Mouse (Mus musculus) inflammation-experienced regulatory T-cells, adult 6 months (primary cell): ENCODE measurements around the gene Fkbp2. TPM values are rescaled to one million over a fixed set of nuclear protein-coding genes. Genes with fewer than 3 reads are reported as not detected.

Experiments used
- ATAC-seq: one replicate; pipeline ENCODE4 v1.8.0; 2017
- polyA plus RNA-seq, 3 experiments: library from polyadenylated mRNA; unstranded; fragments of 100-300 nt; shearing (Covaris generic); gene quantifications; one replicate each; pipeline ENCODE4 v1.2.1; 2017

Fkbp2 gene
- polyA plus RNA-seq, 3 experiments from 2014 or later = 44.0 to 102 (median 47.1) TPM

DNA sequence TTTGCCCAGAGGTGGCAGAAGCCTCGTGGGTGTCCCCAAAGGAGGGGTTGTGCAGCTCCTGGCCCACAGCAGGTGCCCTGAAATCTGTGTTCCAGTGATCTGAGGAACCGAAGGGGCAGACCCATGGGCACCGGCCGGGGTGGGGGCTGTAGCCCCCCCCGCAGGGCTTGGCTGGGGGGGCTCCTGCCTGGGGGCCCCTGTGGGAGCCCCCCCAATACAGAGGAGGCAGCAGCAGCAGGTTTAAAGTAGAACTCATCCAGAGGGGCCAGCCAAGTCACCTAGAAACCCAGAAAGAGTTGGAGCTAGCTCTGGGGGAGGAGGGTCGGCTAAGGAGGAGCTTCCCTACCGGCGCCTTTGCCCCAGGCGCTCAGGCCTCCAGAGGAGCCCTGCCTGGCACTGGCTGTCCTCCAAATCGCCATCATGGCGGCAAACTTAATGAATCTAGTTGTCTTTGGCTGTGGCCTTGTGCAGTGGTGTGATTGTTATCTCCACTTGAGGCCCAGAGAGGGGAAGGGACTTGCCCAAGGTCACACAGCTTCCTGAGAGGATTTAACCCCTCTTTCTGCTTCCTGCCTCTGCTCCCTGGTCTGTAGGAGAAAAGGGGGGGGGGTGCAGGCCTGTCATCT lies 9.7 kb downstream of the Fkbp2 start:
- no peak for ATAC-seq

DNA sequence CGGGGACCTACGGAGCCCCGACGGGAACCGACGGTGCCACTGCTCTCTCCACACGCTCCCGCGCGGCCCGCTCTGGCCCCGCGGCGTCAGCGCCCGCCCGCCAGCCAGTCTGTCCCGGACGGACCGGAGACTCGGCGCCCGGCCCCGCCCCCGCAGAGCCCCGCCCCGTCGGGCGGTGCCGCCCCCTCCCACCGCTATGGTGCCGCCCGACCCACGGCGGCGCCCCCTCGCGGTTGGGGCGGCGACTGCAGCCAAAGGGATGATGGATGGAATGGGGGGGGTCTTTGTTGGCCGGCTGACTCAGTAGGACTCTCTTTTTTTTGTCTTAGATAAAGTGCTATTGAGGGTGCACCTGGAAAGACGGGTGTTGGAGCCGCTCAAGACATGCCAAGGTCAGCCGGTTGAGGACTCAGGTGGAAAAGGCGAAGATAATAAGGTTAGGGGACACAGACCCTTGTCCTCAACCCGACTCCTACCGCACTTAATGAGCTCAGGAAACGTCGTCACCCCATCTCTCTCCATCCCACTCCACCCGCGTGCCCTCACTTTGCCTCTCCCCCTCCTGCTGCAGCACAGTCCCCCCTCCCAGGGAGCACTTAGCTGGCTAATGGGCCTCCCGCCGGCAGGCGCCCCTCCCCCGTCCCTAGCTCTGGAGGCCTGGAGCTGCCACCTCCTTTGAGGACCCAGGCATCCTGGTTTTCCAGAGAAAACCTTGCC lies 10.5 kb downstream of the Fkbp2 start:
- ATAC-seq = peak; percentile 49

DNA sequence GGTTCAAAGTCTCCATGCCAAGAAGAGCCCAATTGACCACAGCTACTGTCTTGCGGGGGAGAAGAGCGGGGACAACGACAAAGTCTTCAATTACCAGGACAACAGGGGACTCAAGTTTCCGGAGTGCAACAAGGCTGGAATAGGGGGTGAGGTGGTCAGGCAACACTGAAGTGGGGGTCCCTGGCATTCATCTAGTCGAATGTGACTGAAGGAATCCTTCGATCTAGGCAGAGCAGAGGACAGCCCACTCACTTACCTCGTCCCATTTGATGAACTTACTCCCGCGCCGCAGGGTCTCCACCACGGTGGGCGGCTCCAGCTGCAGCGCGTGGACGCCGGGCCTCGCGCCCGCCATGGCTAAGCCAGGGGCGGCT lies 11.0 kb downstream of the Fkbp2 start:
- peak; percentile 4 for ATAC-seq

DNA sequence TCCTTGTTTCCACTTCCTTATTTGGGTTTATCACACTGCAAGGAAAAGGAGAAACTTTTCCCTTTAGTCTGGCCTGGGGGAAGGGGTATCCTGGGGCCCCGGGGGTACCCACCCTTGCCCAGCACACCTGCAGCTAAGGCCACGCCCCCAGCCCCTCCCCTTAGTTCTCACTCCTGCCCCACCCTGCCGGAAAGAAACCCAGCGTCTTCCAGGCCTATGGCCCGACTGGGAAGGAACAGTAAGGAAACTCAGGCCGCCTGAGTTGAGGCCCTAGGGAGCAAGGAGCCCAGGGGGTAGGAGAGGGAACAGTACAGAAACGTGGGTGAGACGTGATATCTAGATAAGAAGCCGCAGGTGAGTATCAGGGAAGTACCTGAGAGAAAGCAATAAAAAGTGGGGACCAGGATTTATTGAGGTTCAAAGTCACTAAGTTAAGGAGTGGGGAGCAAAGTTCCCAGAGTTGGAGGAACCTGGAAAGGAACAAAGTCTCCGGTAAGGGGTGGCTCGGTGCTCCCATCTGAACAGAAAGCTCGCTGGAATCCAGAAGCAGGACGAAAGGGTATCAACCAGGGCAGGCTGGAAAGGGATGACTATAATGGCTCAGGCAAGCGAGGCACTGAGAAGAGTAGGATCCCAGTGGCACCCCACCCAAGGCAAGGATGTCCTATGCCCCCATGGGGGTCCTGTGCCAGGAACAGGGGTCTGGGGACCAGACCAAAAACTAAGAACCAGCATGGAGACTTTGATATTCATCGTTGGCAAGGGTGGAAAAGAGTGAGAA lies 11.6 kb downstream of the Fkbp2 start:
- no peak for ATAC-seq

DNA sequence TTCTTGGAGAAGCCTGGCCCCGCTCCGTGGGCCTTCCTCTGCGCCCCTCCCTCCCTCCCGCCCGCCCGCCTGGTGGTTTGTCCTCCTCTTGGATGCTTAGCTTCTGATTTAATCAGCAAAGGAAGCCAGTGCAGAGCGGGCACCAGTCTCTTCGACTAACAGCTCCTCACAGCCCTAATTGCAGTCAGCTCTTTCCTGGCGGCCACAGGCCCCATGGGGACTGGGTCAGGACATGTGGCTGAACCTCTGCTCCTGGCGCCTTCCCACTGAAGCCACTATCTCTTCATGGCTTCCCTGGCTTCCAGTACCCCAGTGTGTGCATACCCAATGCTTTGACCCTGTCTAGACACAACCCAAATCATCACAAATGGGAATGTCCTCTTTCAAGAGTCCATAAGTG lies 23.8 kb downstream of the Fkbp2 start:
- no peak for ATAC-seq

DNA sequence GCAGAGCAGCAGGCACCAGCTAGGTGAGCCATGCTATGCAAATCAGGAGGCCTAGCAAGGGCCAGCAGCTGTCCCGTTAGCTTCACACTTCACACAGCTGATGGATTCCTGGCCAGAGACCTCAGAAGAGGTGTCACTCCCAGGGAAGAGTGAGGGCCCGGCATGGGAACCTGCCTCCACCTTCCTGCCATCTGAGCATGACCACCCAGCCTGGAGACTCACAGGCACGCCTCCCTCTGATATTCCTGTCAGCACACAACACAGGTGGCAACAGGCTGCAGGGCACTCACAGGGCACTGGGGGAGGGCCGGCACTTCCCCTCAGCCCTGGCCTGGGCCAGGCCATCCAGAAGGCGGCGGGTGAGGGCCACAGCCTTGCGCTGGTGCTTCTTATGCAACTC lies 24.9 kb downstream of the Fkbp2 start:
- no peak for ATAC-seq

DNA sequence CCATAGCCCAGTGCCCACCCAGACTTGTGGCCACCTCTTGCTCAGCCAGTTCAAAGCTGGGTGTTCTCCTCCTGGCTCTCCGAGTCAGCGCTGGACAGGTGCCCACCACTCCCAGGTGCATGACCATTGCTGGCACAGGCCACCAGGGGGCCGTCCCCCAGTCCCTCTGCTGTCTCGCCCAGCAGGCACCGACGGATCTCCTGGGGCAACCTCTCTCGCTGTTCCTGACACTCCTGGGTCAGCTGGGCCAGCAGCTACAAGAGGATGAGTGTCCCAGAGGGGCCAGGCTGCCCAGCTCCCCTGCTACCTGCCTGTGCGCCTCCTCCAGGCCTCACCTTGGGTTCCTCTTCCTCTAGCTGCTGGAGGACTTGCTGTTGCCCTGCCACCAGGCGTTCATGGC lies 26.3 kb downstream of the Fkbp2 start:
- no peak for ATAC-seq

DNA sequence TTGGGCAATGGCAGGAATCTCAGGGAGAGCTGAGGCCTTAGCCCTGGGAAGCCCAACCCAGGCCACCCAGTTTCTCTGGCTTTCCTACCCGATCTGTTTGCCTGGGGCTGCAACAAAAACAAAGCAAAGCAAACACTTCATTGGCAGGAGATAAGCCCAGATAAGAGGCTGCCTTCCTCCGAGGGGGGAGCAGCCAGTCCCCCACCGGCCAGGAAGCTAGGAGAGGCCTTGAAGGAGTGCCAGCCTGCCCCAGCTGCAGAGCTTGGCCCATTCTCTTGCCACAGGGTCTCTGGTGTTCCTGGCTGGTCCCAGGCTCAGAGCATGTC lies 27.6 kb downstream of the Fkbp2 start:
- ATAC-seq = no peak

DNA sequence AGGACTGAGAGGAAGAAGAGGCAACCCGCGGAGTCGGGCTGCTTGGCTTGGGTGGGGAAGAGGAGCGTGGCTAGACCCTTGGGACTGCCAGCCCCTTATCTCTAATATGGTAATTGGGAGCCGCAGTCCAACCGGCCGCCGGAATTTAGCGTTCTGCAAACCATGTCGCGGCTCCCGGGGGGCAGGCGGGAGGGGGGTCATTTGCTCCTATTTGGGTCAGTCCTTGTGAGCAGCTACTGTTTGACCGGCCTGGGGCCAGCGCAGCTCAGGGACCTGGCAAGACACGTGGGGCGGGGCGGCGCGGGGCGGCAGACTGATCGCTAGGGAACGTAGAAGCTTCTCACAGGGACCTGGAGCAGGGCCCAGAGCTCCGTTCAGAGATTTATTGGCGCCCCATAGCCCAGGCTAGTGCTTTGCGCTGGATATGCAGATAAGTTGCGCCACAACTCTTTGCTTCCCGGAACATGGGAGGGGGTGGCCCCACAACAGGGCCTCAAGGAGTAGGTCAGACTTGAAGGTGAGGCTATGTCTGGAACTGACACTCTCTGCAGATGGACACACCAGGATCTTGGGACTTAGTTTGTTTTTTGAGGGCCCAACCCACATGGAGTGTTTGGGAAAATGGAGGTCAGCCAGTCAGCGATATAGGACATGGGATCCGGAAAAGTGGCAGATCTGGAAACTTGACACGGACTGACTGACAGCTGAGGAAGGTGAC lies 28.1 kb downstream of the Fkbp2 start:
- peak; percentile 19 for ATAC-seq

DNA sequence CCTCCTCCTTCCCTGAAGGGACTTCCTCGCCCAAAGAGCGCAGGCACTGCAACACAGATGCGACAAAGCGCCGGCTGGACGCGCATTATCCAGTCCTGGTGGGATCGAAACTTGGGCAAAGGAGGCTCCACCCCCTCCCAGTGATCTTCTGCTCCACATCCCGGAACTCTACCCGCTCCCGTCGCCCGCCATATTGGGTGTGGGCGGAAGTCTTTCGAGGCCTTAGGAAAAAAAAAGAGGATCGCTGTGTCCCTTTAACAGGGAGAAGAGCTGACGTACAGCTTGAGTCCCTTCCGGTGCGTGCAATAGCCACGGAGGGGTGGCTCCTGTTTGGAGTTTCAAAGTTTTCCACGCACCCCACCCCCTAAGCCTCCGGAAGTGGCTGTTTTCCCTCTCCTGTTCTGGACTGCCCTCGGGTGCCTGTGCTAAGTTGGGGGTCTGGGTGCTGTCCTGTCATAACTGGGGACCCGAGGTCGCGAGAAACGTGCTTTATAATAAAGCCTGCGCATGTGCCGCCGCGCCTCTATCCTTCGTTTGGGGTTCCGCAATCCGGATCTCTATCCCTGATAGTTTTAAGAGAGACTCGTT lies 28.8 kb downstream of the Fkbp2 start:
- peak; percentile 60 for ATAC-seq

DNA sequence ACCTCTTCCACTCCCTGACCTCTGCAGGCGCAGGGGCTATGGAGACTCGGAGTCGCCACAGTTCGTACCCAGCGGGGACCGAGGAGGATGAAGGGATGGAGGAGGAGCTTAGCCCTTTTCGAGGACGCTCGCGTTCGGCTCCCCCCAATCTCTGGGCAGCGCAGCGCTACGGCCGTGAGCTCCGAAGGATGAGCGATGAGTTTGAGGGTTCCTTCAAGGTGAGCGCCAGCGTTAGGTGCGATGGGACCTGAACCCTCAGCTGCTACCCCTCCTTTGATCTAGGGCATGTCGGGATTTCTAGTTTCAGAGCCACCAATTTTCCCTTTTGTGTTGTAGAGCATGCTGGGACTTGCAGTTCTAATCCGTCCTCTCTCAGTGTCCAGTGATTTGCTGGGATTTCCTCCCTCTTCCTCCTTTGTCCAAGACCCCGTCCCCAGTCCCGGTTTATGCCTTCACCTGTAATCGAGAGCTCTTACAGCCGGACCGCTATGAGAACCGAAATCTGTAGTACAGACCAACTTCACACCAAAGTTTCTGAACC lies 29.6 kb downstream of the Fkbp2 start:
- peak; percentile 36 for ATAC-seq

DNA sequence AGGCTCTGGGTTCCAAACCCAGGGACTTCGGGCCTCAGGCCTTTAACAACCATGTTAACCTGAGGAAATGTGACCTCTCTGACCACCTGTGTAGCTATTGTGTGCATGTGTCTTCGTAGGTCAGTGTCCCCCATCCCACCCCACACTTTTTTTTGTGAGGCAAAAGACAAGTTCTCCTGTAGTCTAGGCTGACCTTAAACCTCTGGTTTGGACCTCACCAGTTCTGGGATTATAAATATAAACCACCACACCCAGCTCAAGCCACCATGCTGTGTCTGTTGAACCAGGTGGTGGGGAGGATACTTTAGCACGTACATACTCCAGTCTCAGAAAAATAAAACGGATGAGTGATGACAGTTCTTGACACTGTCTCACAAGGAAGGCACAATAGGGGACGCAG lies 30.4 kb downstream of the Fkbp2 start:
- no peak for ATAC-seq

DNA sequence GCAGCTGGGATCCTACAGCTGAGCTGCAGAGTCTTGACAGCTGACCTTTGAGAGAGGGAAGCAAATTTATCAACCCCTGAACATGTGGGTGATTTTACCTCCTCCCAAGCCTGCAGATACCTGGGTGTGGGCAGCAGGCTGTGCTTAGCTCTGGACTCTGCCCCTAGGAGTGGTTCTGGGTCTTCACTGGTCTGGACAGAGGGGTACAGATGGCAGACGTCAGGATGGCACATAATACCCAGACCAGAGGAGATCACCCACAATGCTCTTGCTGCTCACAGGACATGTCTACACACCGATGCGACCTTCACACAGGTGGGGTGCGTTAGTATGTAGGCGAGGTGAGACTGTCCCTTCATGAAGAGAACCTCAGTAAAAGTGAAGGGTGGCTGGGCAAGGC lies 30.8 kb downstream of the Fkbp2 start:
- no peak for ATAC-seq

DNA sequence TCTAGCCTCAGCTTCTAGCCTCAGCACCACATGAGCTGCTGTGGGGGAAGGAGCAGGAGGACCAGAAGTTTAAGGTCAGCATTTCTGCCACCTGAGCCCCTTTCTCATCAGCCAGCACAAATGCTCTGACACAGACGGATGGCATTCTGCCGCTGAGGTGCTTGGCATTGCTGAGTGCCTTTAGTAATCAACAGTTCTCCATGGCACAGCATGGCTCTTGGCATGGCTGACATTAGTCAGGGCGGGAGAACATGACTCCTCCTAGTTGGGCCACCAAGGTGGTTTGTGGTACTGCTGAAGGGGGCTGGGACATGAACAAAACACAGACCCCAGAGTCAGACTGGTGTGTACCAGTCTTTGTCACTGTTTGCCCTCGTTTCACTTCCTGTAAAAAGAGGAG lies 32.1 kb downstream of the Fkbp2 start:
- ATAC-seq = no peak

DNA sequence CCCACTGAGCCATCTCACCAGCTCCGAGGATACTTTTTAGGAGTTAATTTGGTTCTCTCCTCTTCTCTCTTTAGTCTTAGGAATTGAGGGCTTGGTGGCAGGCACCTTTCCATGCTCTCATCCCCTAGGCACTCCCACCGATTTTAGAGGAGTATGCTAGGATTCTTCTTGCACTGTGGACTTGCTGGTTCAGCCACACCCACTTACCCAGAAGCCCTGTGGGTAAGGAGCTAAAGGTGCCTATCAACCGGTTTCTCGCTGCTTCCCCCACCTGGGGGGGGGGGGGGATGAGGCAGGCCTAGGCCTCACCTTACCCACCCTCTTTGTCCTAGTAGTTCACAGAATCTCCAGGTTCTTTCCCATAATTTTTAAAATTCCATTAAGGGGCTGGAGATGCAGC lies 32.6 kb downstream of the Fkbp2 start:
- ATAC-seq = no peak

DNA sequence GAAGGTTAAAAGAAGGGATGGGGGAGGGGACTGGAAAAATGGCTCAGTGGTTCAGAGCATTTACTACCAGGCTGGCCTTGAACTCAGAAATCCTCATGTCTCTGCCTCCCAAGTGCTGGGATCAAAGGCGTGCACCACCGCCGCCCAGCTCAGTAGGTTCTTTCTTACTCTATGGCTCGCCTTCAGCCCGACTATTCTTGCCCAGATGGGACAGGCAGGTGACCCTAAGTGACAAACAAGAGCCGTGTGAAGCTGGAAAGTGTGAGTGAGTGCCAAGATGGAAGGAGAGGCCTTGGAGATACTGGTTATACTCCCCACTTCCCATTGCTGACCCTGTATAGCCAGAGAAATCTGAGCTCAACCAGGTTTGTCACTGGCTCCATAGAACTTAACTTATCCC lies 36.6 kb downstream of the Fkbp2 start:
- no peak for ATAC-seq

DNA sequence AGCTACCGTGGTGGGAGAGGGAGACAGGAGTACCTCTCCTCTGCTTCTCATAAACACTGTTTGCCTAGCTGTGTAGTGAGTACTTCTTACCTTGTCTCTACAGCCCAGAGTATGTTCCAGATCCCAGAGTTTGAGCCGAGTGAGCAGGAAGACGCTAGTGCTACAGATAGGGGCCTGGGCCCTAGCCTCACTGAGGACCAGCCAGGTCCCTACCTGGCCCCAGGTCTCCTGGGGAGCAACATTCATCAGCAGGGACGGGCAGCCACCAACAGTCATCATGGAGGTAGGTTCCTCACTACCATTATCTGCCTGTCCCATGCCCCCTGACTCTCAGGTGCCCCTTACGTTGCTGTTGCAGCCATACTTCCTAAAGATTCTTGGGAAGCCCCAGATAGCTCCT lies 37.5 kb downstream of the Fkbp2 start:
- ATAC-seq = no peak

DNA sequence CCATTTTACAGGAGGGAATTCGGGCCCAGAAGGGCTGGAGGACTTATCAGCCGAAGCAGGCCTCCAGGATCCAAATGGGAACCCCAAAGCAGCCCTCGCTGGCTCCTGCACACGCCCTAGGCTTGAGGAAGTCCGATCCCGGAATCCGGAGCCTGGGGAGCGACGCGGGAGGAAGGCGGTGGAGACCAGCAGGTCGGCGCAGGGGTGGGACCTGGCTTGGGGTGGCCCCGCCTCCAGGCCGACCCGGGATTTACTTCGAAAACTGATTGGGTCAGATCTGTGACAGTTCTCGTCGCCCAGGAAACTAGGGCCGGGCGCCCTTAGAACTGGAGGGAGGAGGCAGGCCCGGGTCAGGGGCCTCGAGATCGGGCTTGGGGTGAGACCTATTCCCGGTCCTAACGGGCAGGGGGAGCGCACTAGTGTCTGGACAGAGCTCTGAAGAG lies 38.0 kb downstream of the Fkbp2 start, which contains the start of gene Gpr137:
TSS of gene Gpr137 (minus strand) at position 232 of the 443 bp plus-strand sequence.
- ATAC-seq = peak; percentile 79

DNA sequence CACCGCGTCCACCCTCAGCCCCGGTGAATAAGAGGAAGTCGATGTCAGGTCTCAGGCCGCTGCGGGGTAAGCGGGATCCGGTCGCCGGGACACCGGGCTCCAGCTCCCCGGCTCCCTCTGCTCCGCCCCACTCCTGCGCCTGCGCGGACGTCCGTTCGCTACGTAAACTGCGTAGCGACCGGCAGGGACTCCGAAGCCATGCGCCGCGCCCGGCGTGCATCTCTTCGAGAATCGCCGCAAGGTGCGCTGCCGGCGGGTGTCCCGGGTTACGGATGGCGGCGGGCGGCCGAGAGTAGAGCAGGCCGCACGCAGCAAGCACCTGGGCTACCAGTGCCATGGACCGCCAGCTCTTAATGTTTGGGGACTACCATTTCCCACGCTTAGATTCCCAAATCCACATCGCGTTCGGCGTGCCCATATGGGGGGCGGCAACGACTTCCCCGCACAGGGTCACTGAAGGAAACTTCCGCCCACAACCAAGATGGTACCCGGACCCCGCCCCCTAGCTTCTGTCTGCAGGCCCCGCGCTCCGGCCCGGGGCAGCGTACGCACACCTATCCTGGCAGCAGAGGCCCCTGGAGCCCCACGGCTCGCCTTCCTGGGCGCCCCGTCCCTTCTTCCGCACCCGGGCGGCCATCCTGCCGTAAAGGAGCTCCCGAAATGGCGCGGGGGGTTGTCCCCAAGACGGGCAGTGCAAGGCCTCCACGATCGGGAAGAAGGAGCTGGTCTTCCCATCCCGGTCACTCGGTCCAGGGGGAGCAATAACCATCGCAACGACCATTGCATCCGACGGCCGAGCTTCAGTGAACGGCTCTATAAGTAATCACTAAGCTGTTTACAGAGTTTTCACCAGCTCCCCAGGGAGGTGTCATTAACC lies 38.7 kb downstream of the Fkbp2 start, which contains the start of gene Bad:
TSS of gene Bad (plus strand) at position 490 of the 877 bp plus-strand sequence.
- peak; percentile 71 for ATAC-seq

DNA sequence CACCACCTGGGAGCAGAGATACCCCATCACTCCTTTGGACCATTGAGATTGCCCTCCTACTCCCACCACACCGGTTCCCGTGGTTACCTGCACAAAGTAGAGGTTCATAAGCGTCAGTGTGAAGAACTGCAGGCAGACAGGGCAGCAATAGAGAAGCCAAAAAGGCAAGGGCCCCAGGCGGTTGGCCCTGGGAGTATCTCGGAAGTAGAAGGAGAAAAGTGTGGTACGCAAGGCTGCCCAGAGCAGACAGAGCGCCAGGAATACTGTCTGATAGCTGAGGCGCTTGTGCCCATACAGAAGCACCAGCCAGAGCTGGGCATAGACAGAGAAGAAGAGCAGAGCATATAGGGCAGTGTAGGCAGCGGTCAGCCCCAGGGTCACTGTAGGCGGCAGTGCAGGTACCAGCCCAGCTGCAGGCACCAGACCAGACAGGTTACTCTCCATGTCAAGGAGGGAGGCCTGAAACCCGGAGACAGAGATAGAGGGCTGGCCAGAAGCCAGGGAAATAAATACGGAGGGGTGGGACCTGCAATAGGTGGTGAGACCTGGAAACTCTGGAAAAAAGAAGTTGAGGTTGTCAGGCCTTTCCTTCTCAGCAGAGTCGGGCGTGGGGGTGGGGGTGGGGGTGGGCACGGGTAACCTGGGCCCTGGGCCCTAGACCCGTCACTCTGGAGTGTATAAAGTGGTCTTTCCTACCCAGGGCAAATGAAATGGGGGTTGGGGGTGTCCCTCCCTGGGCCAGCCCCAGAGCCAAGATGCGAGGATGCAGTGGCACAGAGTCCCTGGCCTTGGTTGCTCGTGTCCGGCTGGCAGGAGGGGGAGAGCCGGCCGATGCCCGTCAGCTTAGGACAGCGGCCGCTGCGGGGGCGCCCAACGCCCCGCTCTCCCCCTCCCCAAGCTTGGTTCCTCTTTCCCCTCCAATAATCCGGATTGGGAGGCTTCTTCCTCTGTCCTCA lies 39.6 kb downstream of the Fkbp2 start:
- no peak for ATAC-seq
